Mouse (Mus musculus) c-Kit-positive CD71-positive TER-119-negative erythroid progenitor cells, embryonic 14.5 days (primary cell): Measurements from ENCODE around the gene Zfp362.

ENCODE experiments used
- DNase-seq: peaks from one replicate; pipeline ENCODE4 v3.0.0-alpha.2; 2013; ENCODE audit warnings: low read depth

Gene Zfp362

GRCm38 (mm10) chr4:128729033-128729708 lies 76.7 kb downstream of the Zfp362 start:
- DNase-seq = no peak

GRCm38 (mm10) chr4:128728431-128728851 lies 77.4 kb downstream of the Zfp362 start:
- no peak for DNase-seq

DNA sequence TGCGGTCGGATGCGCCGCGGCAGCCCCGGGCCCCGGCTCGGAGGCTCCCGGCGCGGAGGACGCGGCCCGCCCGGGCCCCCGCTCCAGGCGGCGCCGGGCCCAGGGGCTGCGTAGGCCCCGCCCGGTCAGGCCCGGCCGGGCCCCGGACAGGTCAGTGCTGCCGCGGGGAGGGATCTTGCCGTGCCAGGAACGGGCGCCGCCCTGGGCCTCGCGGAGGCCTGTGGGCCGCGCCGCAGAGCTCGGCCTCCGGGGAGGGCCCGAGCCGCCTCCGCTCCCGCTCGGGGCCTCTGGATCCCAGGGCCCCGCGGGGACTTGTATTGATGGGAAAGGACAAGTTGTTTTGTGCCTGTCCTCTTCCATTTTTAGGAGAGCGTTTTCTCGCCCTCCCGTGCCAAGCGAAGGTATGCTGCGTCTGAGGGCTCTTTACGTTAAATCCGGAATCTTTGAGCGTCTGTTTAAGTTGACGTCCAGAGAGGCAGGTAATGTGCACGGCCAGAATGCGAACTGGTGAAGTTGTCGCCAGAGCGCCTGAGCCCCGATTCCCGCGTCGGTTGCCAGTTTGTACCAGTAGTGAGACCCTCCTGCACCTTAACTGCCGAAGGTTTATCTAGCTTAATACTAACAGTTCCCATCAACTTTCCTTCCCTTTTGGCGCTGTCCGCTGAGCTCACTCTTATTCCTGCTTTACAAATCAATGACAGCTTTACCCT lies 78.0 kb downstream of the Zfp362 start:
- no peak for DNase-seq

GRCm38 (mm10) chr4:128727019-128727720 lies 78.7 kb downstream of the Zfp362 start:
- DNase-seq = peak; percentile 58

DNA sequence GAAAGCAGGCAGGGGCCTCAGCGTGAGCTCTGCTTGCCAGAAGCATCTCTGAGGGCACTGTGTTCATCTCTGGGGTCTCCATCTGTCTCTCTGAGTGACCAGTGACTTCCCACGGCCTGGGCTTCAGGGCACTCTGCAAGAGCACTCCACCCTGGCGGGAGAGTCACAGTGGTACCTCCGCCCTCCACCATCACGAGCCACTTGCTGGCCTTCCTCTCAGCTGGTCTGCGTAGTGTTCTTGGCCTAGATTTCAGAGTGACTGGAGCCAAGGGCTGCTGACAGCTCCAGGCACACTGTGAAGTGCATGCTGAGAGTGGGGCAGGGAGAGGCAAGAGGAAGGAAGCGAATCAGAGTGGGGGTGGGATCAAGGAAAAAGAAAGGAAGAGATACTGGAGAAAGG lies 81.8 kb downstream of the Zfp362 start:
- no peak for DNase-seq

GRCm38 (mm10) chr4:128723431-128723830 lies 82.4 kb downstream of the Zfp362 start:
- no peak for DNase-seq
